Mouse (Mus musculus) B cell, adult (primary cell): ENCODE results near the gene Neurod1. TPM values are rescaled to one million over a fixed set of nuclear protein-coding genes. Genes with fewer than 3 reads are reported as not detected.

Experiments
- total RNA-seq: library from RNA; stranded (reverse); gene quantifications from 4 replicates; pipeline ENCODE4 v1.2.4, GENCODE M21; 2023; ENCODE audit not compliant: inconsistent age

Neurod1 gene
- not detected in 4 replicates for total RNA-seq

DNA sequence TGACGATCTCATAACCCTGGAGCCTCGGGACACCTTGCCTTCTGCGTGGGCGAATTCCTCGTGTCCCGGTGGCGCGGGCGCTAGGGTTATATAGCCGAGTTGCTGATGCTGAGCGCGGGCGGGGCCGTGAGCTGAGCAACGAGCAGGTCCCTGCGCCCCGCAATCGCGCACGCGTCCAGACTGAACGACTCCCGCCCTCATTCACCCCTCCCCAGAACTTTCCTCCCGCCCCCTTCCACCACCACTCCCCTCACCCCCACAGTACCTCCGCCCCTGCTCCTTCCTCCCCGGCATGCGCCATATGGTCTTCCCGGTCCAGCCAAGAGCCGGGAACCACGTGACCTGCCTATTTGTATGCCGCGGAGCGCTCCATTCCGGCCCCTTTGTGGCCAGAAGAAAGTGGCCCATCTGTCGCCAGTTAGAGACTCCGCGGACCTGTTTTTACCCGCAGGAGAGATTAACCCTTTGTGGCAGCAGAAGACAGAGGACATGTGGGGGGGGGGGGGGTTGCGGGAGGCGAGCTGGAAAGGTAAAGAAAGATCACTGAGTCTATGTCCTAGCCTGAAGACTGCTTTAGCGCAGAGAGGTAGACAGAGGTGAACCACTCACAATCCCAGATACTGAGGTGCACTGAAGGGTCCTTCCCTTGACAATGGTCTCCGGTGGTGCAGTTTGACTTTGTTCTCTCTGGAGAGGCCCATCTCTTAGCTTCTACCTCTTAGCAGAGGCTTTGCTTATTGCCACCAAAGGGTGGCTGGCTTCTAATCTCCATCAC, at the start of gene Neurod1, which contains the start of gene Cerkl:
Neurod1 (minus strand) TSS at position 177 of the 775 bp plus-strand sequence.
Cerkl (minus strand) TSS at position 211 of the 775 bp plus-strand sequence.

Other genes starting within 250 kb of the Neurod1 start
- 190 to 205 TPM (median 199 TPM) in 4 replicates for gene Itga4, start 201.3 kb downstream of the Neurod1 start, total RNA-seq
- gene Cerkl, start within 50 bp of the Neurod1 start, total RNA-seq: 2.0 to 5.0 TPM (median 3.1 TPM) in 4 replicates
- gene Itprid2, start 178.6 kb upstream of the Neurod1 start, total RNA-seq: 60.0 to 69.0 TPM (median 63.5 TPM) in 4 replicates